Mouse (Mus musculus): ENCODE data around the gene Angptl2. TPM values are rescaled to one million over a fixed set of nuclear protein-coding genes. Genes with fewer than 3 reads are reported as not detected.
"Not testable (repeated sequence)": the region's sequence is repeated elsewhere in the genome, so short reads cannot be mapped to it uniquely, and the experiment has no call there.

Gene Angptl2
- polyA plus RNA-seq, 1 experiment from 2014 or later, result 33.8 TPM

- no peak overlapping the region for H3K9ac ChIP-seq (replicated peaks; ENCODE audit: low read depth)
- H3K27me3 ChIP-seq (replicated peaks; ENCODE audit: insufficient read depth, low read length), result no peaks in the 10 kb centered on the region
- no peaks in the 10 kb centered on the region for H3K36me3 ChIP-seq (ENCODE audit: insufficient read depth, low read length)
- DNase-seq (ENCODE audit: low spot score), result no peak
- 35% methylated on average over 4 of the region's 4 CpGs for WGBS
- no peak overlapping the region for H3K4me3 ChIP-seq (ENCODE audit: low read depth, low read length)
- no peak for ATAC-seq
- H3K27ac ChIP-seq (ENCODE audit: low read length), result no peak overlapping the region
- H3K9me3 ChIP-seq (ENCODE audit: low read length), result no peaks in the 10 kb centered on the region
- TF ChIP-seq CTCF (IDR thresholded peaks at IDR 0.05), result no peak
- no peak for TF ChIP-seq EP300 (IDR thresholded peaks at IDR 0.05)
- H3K4me1 ChIP-seq (ENCODE audit: insufficient read depth, low read depth, low read length), result peaks cover 5% of the 10 kb centered on the region
- no peak overlapping the region for H3K4me2 ChIP-seq (replicated peaks; ENCODE audit: low read depth, low read length)
Observed at GRCm38 (mm10) chr2:33207069-33207468, 8.8 kb upstream of the Angptl2 start.

GRCm38 (mm10) chr2:33208134-33208533, 7.7 kb upstream of the Angptl2 start:
- no peaks in the 10 kb centered on the region for H3K36me3 ChIP-seq (ENCODE audit: insufficient read depth, low read length)
- no peaks in the 10 kb centered on the region for H3K9me3 ChIP-seq (ENCODE audit: low read length)
- no peaks in the 10 kb centered on the region for H3K27me3 ChIP-seq (replicated peaks; ENCODE audit: insufficient read depth, low read length)
- H3K4me1 ChIP-seq (ENCODE audit: insufficient read depth, low read depth, low read length), result peaks cover 5% of the 10 kb centered on the region
- no peak overlapping the region for H3K4me3 ChIP-seq (ENCODE audit: low read depth, low read length)
- no peak overlapping the region for H3K4me2 ChIP-seq (replicated peaks; ENCODE audit: low read depth, low read length)
- no peak overlapping the region for H3K9ac ChIP-seq (replicated peaks; ENCODE audit: low read depth)
- WGBS, result 75% methylated on average over 5 of the region's 5 CpGs
- DNase-seq (ENCODE audit: low spot score) (no peak), ATAC-seq (no peak)
- H3K27ac ChIP-seq (ENCODE audit: low read length), result no peak overlapping the region
- TF ChIP-seq CTCF (IDR thresholded peaks at IDR 0.05) (no peak), EP300 (IDR thresholded peaks at IDR 0.05) (no peak)

- H3K4me3 ChIP-seq (ENCODE audit: low read depth, low read length), result no peak overlapping the region
- ATAC-seq (no peak), DNase-seq (ENCODE audit: low spot score) (no peak)
- TF ChIP-seq EP300 (IDR thresholded peaks at IDR 0.05), result no peak
- TF ChIP-seq CTCF (IDR thresholded peaks at IDR 0.05), result no peak
- H3K9ac ChIP-seq (replicated peaks; ENCODE audit: low read depth), result no peak overlapping the region
- no peak overlapping the region for H3K27ac ChIP-seq (ENCODE audit: low read length)
- H3K27me3 ChIP-seq (replicated peaks; ENCODE audit: insufficient read depth, low read length), result no peaks in the 10 kb centered on the region
- no peaks in the 10 kb centered on the region for H3K36me3 ChIP-seq (ENCODE audit: insufficient read depth, low read length)
- WGBS, result 53% methylated on average over 1 of the region's 2 CpGs
- H3K4me1 ChIP-seq (ENCODE audit: insufficient read depth, low read depth, low read length), result peaks cover 9% of the 10 kb centered on the region
- H3K4me2 ChIP-seq (replicated peaks; ENCODE audit: low read depth, low read length), result no peak overlapping the region
- H3K9me3 ChIP-seq (ENCODE audit: low read length), result no peaks in the 10 kb centered on the region
Observed at GRCm38 (mm10) chr2:33210841-33211240, 5.0 kb upstream of the Angptl2 start.

GRCm38 (mm10) chr2:33211263-33211662, 4.6 kb upstream of the Angptl2 start:
- not testable (repeated sequence) for H3K9me3 ChIP-seq (ENCODE audit: low read length); H3K9ac ChIP-seq (replicated peaks; ENCODE audit: low read depth); DNase-seq (ENCODE audit: low spot score); H3K36me3 ChIP-seq (ENCODE audit: insufficient read depth, low read length); H3K27me3 ChIP-seq (replicated peaks; ENCODE audit: insufficient read depth, low read length); ATAC-seq; H3K27ac ChIP-seq (ENCODE audit: low read length); H3K4me2 ChIP-seq (replicated peaks; ENCODE audit: low read depth, low read length); H3K4me3 ChIP-seq (ENCODE audit: low read depth, low read length)
- 88% methylated on average over 10 of the region's 11 CpGs for WGBS
- peaks cover 12% of the 10 kb centered on the region for H3K4me1 ChIP-seq (ENCODE audit: insufficient read depth, low read depth, low read length)

GRCm38 (mm10) chr2:33215177-33215699, 631 bp upstream of the Angptl2 start:
- no peak overlapping the region for H3K9ac ChIP-seq (replicated peaks; ENCODE audit: low read depth)
- ATAC-seq, result no peak; the same call in 1 of the 2 replicates
- WGBS, result 47% methylated on average over 5 of the region's 5 CpGs

GRCm38 (mm10) chr2:33216645-33217424, 966 bp downstream of the Angptl2 start:
- peak overlapping the region; percentile 40 for H3K4me2 ChIP-seq (replicated peaks; ENCODE audit: low read depth, low read length)
- peak overlapping the region; percentile 27; the same call in 1 of the 2 replicates for H3K9ac ChIP-seq (replicated peaks; ENCODE audit: low read depth)
- H3K27ac ChIP-seq (ENCODE audit: low read length), result peak overlapping the region; percentile 43; the same call in 1 of the 2 replicates
- H3K36me3 ChIP-seq (ENCODE audit: insufficient read depth, low read length), result no peaks in the 10 kb centered on the region
- H3K9me3 ChIP-seq (ENCODE audit: low read length), result no peaks in the 10 kb centered on the region
- no peak for DNase-seq (ENCODE audit: low spot score)
- H3K4me1 ChIP-seq (ENCODE audit: insufficient read depth, low read depth, low read length), result peaks cover 12% of the 10 kb centered on the region
- 16% methylated on average over 18 of the region's 18 CpGs for WGBS
- no peak for ATAC-seq
- H3K27me3 ChIP-seq (replicated peaks; ENCODE audit: insufficient read depth, low read length), result no peaks in the 10 kb centered on the region
- H3K4me3 ChIP-seq (ENCODE audit: low read depth, low read length), result peak overlapping the region; percentile 21
- TF ChIP-seq EP300 (IDR thresholded peaks at IDR 0.05), result no peak
- no peak for TF ChIP-seq CTCF (IDR thresholded peaks at IDR 0.05)

More at GRCm38 (mm10) chr2:33215177-33215699, 631 bp upstream of the Angptl2 start:
- no peak for DNase-seq (ENCODE audit: low spot score)
- Histone ChIP-seq H3K4me2 (replicated peaks; ENCODE audit: low read depth, low read length) (peak overlapping the region; percentile 40), H3K36me3 (ENCODE audit: insufficient read depth, low read length) (no peaks in the 10 kb centered on the region), H3K4me1 (ENCODE audit: insufficient read depth, low read depth, low read length) (peaks cover 12% of the 10 kb centered on the region), H3K27ac (ENCODE audit: low read length) (no peak overlapping the region), H3K27me3 (replicated peaks; ENCODE audit: insufficient read depth, low read length) (no peaks in the 10 kb centered on the region), H3K9me3 (ENCODE audit: low read length) (no peaks in the 10 kb centered on the region), H3K4me3 (ENCODE audit: low read depth, low read length) (0 out of 2 replicates have a peak overlapping the region, but pooled peaks have one; percentile 21)
- TF ChIP-seq EP300 (IDR thresholded peaks at IDR 0.05), result no peak
- no peak for TF ChIP-seq CTCF (IDR thresholded peaks at IDR 0.05)

Data from lung, postnatal 0 days (tissue).